Mouse (Mus musculus) G1E (cell line): ENCODE measurements around the gene Hba-a1.
"Not testable (repeated sequence)": the region's sequence is repeated elsewhere in the genome, so short reads cannot be mapped to it uniquely, and the experiment has no call there.

Experiments
- CTCF ChIP-seq: IDR thresholded peaks from 2 replicates; pipeline ENCODE4 v1.5.1; 2012; ENCODE audit warnings: low read depth, low read length, inconsistent platforms, mixed read lengths
- GATA1 ChIP-seq: IDR thresholded peaks from 2 replicates; pipeline ENCODE4 v1.6.1; 2012; ENCODE audit warnings: borderline replicate concordance, low read length, inconsistent platforms, mixed read lengths
- GATA2 ChIP-seq: IDR thresholded peaks from 2 replicates; pipeline ENCODE4 v1.6.1; 2012; ENCODE audit warnings: low read depth, low read length, inconsistent platforms, borderline replicate concordance
- POLR2AphosphoS5 ChIP-seq: IDR thresholded peaks from 2 replicates; pipeline ENCODE4 v1.6.1; 2012; ENCODE audit warnings: low read depth, low read length, inconsistent platforms; ENCODE audit not compliant: insufficient replicate concordance
- TAL1 ChIP-seq: conservative IDR thresholded peaks from 2 replicates; pipeline ENCODE4 v1.6.1; 2012; ENCODE audit warnings: low read depth, low read length, inconsistent platforms, mixed read lengths

DNA sequence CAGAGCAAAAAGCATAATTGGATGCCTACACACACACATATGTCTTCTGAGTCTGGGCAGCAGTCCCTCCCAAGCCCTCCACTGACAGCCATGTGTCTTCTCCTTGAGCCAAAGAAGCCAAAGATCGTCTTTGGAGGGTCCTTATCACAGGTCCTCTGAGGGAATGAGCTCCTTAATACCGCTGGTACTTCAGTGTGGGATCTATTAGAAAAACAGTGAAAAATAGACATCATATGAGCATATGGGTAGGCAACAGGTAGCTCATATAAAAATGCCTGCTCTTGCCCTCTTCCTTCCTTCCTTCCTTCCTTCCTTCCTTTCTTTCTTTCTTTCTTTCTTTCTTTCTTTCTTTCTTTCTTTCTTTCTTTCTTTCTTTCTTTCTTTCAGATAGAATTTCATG, 1.3 kb downstream of the Hba-a1 start:
- TF ChIP-seq GATA1, CTCF, TAL1, POLR2AphosphoS5, GATA2: not testable (repeated sequence)
